Mouse (Mus musculus): Measurements from ENCODE around the gene Swap70. TPM values are rescaled to one million over a fixed set of nuclear protein-coding genes. Genes with fewer than 3 reads are reported as not detected.
A peak's percentile ranks its signal among the peaks of the same experiment; 100 is the strongest.

Gene Swap70
- polyA plus RNA-seq, 1 experiment from 2014 or later, result 10.7 TPM

- no peaks in the 10 kb centered on the region for H3K36me3 ChIP-seq (ENCODE audit: control insufficient read depth, insufficient read depth, low read length)
- no peaks in the 10 kb centered on the region for H3K27me3 ChIP-seq (ENCODE audit: control insufficient read depth, insufficient read depth, low read length)
- H3K4me3 ChIP-seq (ENCODE audit: low read depth, low read length), result no peak overlapping the region
- DNase-seq (ENCODE audit: low spot score) (peak; percentile 80), ATAC-seq (ENCODE audit: low FRiP score, low TSS enrichment) (peak; percentile 96)
- TF ChIP-seq EP300 (optimal IDR thresholded peaks at IDR 0.05), result peak; percentile 69
- TF ChIP-seq CTCF (IDR thresholded peaks at IDR 0.05; ENCODE audit: low read depth), result no peak
- H3K4me1 ChIP-seq (replicated peaks; ENCODE audit: control insufficient read depth, insufficient read depth), result peaks cover 2% of the 10 kb centered on the region; the same call in 1 of the 2 replicates
- H3K27ac ChIP-seq (replicated peaks), result peak overlapping the region; percentile 87
- no peak overlapping the region for H3K9ac ChIP-seq (ENCODE audit: low read length)
- H3K9me3 ChIP-seq (ENCODE audit: control insufficient read depth, low read length), result no peaks in the 10 kb centered on the region
- no peak overlapping the region for H3K4me2 ChIP-seq (replicated peaks; ENCODE audit: low read depth)
- 50% methylated on average over 4 of the region's 4 CpGs for WGBS
These were observed 66.7 kb downstream of the Swap70 start for GRCm38 (mm10) chr7:110288191-110288604.

GRCm38 (mm10) chr7:110288731-110289191 is 67.2 kb downstream of the Swap70 start:
- TF ChIP-seq EP300 (optimal IDR thresholded peaks at IDR 0.05), result peak; percentile 7
- TF ChIP-seq CTCF (IDR thresholded peaks at IDR 0.05; ENCODE audit: low read depth), result 0 out of 2 replicates have a peak, but pooled peaks have one; percentile 12
- 29% methylated on average over 6 of the region's 6 CpGs for WGBS
- Histone ChIP-seq H3K27ac (replicated peaks) (peak overlapping the region; percentile 87), H3K9me3 (ENCODE audit: control insufficient read depth, low read length) (no peaks in the 10 kb centered on the region), H3K36me3 (ENCODE audit: control insufficient read depth, insufficient read depth, low read length) (no peaks in the 10 kb centered on the region), H3K4me1 (replicated peaks; ENCODE audit: control insufficient read depth, insufficient read depth) (peaks cover 2% of the 10 kb centered on the region; the same call in 1 of the 2 replicates), H3K9ac (ENCODE audit: low read length) (0 out of 2 replicates have a peak overlapping the region, but pooled peaks have one; percentile 43), H3K4me3 (ENCODE audit: low read depth, low read length) (no peak overlapping the region), H3K27me3 (ENCODE audit: control insufficient read depth, insufficient read depth, low read length) (no peaks in the 10 kb centered on the region), H3K4me2 (replicated peaks; ENCODE audit: low read depth) (no peak overlapping the region)
- DNase-seq (ENCODE audit: low spot score) (peak; percentile 68), ATAC-seq (ENCODE audit: low FRiP score, low TSS enrichment) (peak; percentile 63; the same call in 1 of the 2 replicates)

- Histone ChIP-seq H3K4me2 (replicated peaks; ENCODE audit: low read depth) (no peak overlapping the region), H3K27ac (replicated peaks) (0 out of 2 replicates have a peak overlapping the region, but pooled peaks have one; percentile 20), H3K4me1 (replicated peaks; ENCODE audit: control insufficient read depth, insufficient read depth) (peaks cover 2% of the 10 kb centered on the region; the same call in 1 of the 2 replicates), H3K4me3 (ENCODE audit: low read depth, low read length) (no peak overlapping the region), H3K27me3 (ENCODE audit: control insufficient read depth, insufficient read depth, low read length) (no peaks in the 10 kb centered on the region), H3K9me3 (ENCODE audit: control insufficient read depth, low read length) (no peaks in the 10 kb centered on the region), H3K36me3 (ENCODE audit: control insufficient read depth, insufficient read depth, low read length) (no peaks in the 10 kb centered on the region), H3K9ac (ENCODE audit: low read length) (no peak overlapping the region)
- 63% methylated on average over 4 of the region's 4 CpGs for WGBS
- ATAC-seq (ENCODE audit: low FRiP score, low TSS enrichment) (no peak), DNase-seq (ENCODE audit: low spot score) (no peak)
- TF ChIP-seq CTCF (IDR thresholded peaks at IDR 0.05; ENCODE audit: low read depth) (no peak), EP300 (optimal IDR thresholded peaks at IDR 0.05) (no peak)
These were observed 68.1 kb downstream of the Swap70 start for GRCm38 (mm10) chr7:110289647-110290046.

- TF ChIP-seq EP300 (optimal IDR thresholded peaks at IDR 0.05) (no peak), CTCF (IDR thresholded peaks at IDR 0.05; ENCODE audit: low read depth) (no peak)
- Histone ChIP-seq H3K9me3 (ENCODE audit: control insufficient read depth, low read length) (no peaks in the 10 kb centered on the region), H3K27me3 (ENCODE audit: control insufficient read depth, insufficient read depth, low read length) (no peaks in the 10 kb centered on the region), H3K36me3 (ENCODE audit: control insufficient read depth, insufficient read depth, low read length) (no peaks in the 10 kb centered on the region), H3K27ac (replicated peaks) (peak overlapping the region; percentile 83), H3K4me1 (replicated peaks; ENCODE audit: control insufficient read depth, insufficient read depth) (peaks cover 7% of the 10 kb centered on the region; the same call in 1 of the 2 replicates), H3K9ac (ENCODE audit: low read length) (peak overlapping the region; percentile 31), H3K4me2 (replicated peaks; ENCODE audit: low read depth) (no peak overlapping the region), H3K4me3 (ENCODE audit: low read depth, low read length) (no peak overlapping the region)
- peak; percentile 44 for DNase-seq (ENCODE audit: low spot score)
- peak; percentile 59; the same call in 1 of the 2 replicates for ATAC-seq (ENCODE audit: low FRiP score, low TSS enrichment)
- 29% methylated on average over 17 of the region's 17 CpGs for WGBS
These were observed 75.5 kb downstream of the Swap70 start for GRCm38 (mm10) chr7:110296889-110297603.

- peak overlapping the region; percentile 31; the same call in 1 of the 2 replicates for H3K9ac ChIP-seq (ENCODE audit: low read length)
- peak; percentile 3; the same call in 1 of the 2 replicates for ATAC-seq (ENCODE audit: low FRiP score, low TSS enrichment)
- H3K4me2 ChIP-seq (replicated peaks; ENCODE audit: low read depth), result no peak overlapping the region
These were observed 76.1 kb downstream of the Swap70 start for GRCm38 (mm10) chr7:110297611-110298010.

More at GRCm38 (mm10) chr7:110297611-110298010, 76.1 kb downstream of the Swap70 start:
- Histone ChIP-seq H3K27me3 (ENCODE audit: control insufficient read depth, insufficient read depth, low read length) (no peaks in the 10 kb centered on the region), H3K36me3 (ENCODE audit: control insufficient read depth, insufficient read depth, low read length) (no peaks in the 10 kb centered on the region), H3K27ac (replicated peaks) (peak overlapping the region; percentile 83), H3K4me3 (ENCODE audit: low read depth, low read length) (no peak overlapping the region), H3K9me3 (ENCODE audit: control insufficient read depth, low read length) (no peaks in the 10 kb centered on the region), H3K4me1 (replicated peaks; ENCODE audit: control insufficient read depth, insufficient read depth) (peaks cover 7% of the 10 kb centered on the region; the same call in 1 of the 2 replicates)
- TF ChIP-seq CTCF (IDR thresholded peaks at IDR 0.05; ENCODE audit: low read depth) (no peak), EP300 (optimal IDR thresholded peaks at IDR 0.05) (no peak)
- DNase-seq (ENCODE audit: low spot score), result no peak
- 29% methylated on average over 4 of the region's 4 CpGs for WGBS

Data from stomach, postnatal 0 days (tissue).